Mouse (Mus musculus) WW6 (cell line): ENCODE results near the gene Npas2.

Source experiments
- DNase-seq: peaks from one replicate; pipeline ENCODE4 v3.0.0-alpha.2; 2013; ENCODE audit warnings: low read depth, low spot score

Npas2 gene

GRCm38 (mm10) chr1:39374231-39374809 is 180.8 kb downstream of the Npas2 start:
- no peak for DNase-seq

GRCm38 (mm10) chr1:39376121-39376520 is 182.6 kb downstream of the Npas2 start:
- DNase-seq = no peak

- DNase-seq = no peak
Measured at GRCm38 (mm10) chr1:39376726-39377240, 183.3 kb downstream of the Npas2 start.

GRCm38 (mm10) chr1:39378540-39378939 is 185.0 kb downstream of the Npas2 start:
- DNase-seq = no peak

- no peak for DNase-seq
Measured at GRCm38 (mm10) chr1:39379021-39379420, 185.5 kb downstream of the Npas2 start.

GRCm38 (mm10) chr1:39381017-39381416 is 187.5 kb downstream of the Npas2 start:
- DNase-seq = no peak

- no peak for DNase-seq
Measured at GRCm38 (mm10) chr1:39384914-39385313, 191.4 kb downstream of the Npas2 start.

- DNase-seq = no peak
Measured at GRCm38 (mm10) chr1:39386456-39386855, 192.9 kb downstream of the Npas2 start.

GRCm38 (mm10) chr1:39387497-39387896 is 194.0 kb downstream of the Npas2 start:
- DNase-seq = no peak

GRCm38 (mm10) chr1:39388163-39388562 is 194.6 kb downstream of the Npas2 start:
- no peak for DNase-seq

- DNase-seq = no peak
Measured at GRCm38 (mm10) chr1:39389338-39389737, 195.8 kb downstream of the Npas2 start.

- no peak for DNase-seq
Measured at GRCm38 (mm10) chr1:39391652-39392051, 198.1 kb downstream of the Npas2 start.

- no peak for DNase-seq
Measured at GRCm38 (mm10) chr1:39392189-39392588, 198.7 kb downstream of the Npas2 start.

- no peak for DNase-seq
Measured at GRCm38 (mm10) chr1:39393217-39393867, 199.8 kb downstream of the Npas2 start.

- no peak for DNase-seq
Measured at GRCm38 (mm10) chr1:39394096-39394495, 200.6 kb downstream of the Npas2 start.

- no peak for DNase-seq
Measured at GRCm38 (mm10) chr1:39394650-39395049, 201.1 kb downstream of the Npas2 start.

- no peak for DNase-seq
Measured at GRCm38 (mm10) chr1:39396347-39396746, 202.8 kb downstream of the Npas2 start.

GRCm38 (mm10) chr1:39398284-39398683 is 204.8 kb downstream of the Npas2 start:
- no peak for DNase-seq

GRCm38 (mm10) chr1:39399228-39399627 is 205.7 kb downstream of the Npas2 start:
- no peak for DNase-seq

- DNase-seq = no peak
Measured at GRCm38 (mm10) chr1:39400173-39400572, 206.6 kb downstream of the Npas2 start.

GRCm38 (mm10) chr1:39407108-39407507 is 213.6 kb downstream of the Npas2 start:
- DNase-seq = no peak

GRCm38 (mm10) chr1:39408123-39408522 is 214.6 kb downstream of the Npas2 start:
- DNase-seq = no peak

GRCm38 (mm10) chr1:39408668-39409067 is 215.1 kb downstream of the Npas2 start:
- no peak for DNase-seq
